Mouse (Mus musculus): ENCODE data around the gene Vipas39.

GRCm38 (mm10) chr12:87219362-87219761 is 46.7 kb downstream of the Vipas39 start:
- TF ChIP-seq CTCF (IDR thresholded peaks at IDR 0.05; ENCODE audit: low read depth) (no peak), EP300 (IDR thresholded peaks at IDR 0.05; ENCODE audit: low read depth) (no peak)
